Mouse (Mus musculus): ENCODE measurements around the gene Sparc. TPM values are rescaled to one million over a fixed set of nuclear protein-coding genes. Genes with fewer than 3 reads are reported as not detected.

The Sparc gene
- polyA plus RNA-seq, 1 experiment: 427 TPM

DNA sequence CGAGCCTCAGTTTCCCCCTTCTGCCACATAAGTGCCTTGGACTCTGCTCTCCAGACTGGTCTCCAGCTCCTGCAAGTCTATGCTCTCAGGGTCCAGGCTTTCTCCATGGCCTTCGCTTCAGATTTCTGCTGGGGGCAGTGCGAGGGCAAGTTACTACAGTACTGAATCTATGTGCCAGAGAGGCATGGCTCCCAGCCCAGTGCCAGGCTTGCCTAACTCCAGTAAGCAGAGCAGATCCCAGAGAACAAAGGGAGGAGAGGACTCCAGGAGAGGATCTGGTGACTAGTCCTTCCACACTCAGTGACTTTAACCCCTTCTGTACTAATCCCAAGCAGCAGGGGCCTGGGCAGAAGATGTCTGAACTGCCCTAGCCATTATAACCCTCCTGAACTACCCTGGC, 58.3 kb downstream of the Sparc start:
- H3K27ac ChIP-seq (ENCODE audit: insufficient read depth, low read length): no peak overlapping the region
- no peak for TF ChIP-seq CTCF (IDR thresholded peaks at IDR 0.05; ENCODE audit: extremely low read depth, insufficient read depth, insufficient read length, insufficient replicate concordance)
- no peak for TF ChIP-seq POLR2A (IDR thresholded peaks at IDR 0.05; ENCODE audit: low read depth, low read length)
- no peaks in the 10 kb centered on the region for H3K27me3 ChIP-seq (ENCODE audit: control insufficient read depth, insufficient read depth, low read length)
- 73% methylated on average over 3 of the region's 3 CpGs for WGBS
- no peaks in the 10 kb centered on the region for H3K36me3 ChIP-seq (ENCODE audit: control insufficient read depth, insufficient read depth, low read length)
- no peak overlapping the region for H3K4me3 ChIP-seq (ENCODE audit: extremely low read depth, insufficient read depth, insufficient read length)
- DNase-seq (ENCODE audit: low read depth in 1 of 2, low spot score in 2 of 2): no peak
- no peaks in the 10 kb centered on the region for H3K4me1 ChIP-seq (ENCODE audit: control insufficient read depth, insufficient read depth, insufficient read length)

DNA sequence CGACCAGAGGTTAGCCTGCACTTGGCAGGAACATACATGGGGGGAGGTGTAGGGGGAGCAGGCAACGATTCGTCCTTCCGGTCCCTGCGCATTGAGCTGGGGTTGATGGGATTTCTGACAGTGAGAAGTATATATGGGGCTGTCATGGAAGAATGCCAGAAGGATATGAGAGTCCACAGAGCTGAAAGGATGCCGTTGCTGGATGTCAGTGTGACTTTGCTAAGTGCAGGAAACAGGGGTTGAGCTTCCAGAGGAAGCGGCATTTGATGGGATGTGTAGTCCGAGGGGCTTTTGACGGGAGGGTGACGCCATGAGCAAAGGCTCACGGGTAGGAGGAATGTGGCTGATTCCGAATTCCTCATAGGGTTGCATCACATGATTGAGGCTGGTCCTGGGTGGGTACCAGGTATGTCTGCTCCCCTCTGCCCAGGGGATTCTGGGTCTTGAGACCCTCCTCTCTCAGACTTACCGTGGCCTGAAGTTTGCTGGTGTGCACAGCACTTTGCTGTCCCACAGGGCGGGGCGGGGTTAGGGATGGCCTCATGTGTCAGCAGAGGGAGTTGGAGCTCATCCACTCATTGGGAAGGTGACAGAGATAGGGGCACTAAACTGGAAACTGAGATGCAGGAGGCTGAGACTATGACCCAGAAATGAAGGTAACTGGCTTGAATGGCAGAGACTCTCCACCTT, 64.7 kb downstream of the Sparc start:
- H3K36me3 ChIP-seq (ENCODE audit: control insufficient read depth, insufficient read depth, low read length): no peaks in the 10 kb centered on the region
- no peaks in the 10 kb centered on the region for H3K4me1 ChIP-seq (ENCODE audit: control insufficient read depth, insufficient read depth, insufficient read length)
- no peak overlapping the region for H3K4me3 ChIP-seq (ENCODE audit: extremely low read depth, insufficient read depth, insufficient read length)
- H3K27ac ChIP-seq (ENCODE audit: insufficient read depth, low read length): no peak overlapping the region
- WGBS: 66% methylated on average over 15 of the region's 15 CpGs
- DNase-seq (ENCODE audit: low read depth in 1 of 2, low spot score in 2 of 2): no peak
- TF ChIP-seq POLR2A (IDR thresholded peaks at IDR 0.05; ENCODE audit: low read depth, low read length) (no peak), CTCF (IDR thresholded peaks at IDR 0.05; ENCODE audit: extremely low read depth, insufficient read depth, insufficient read length, insufficient replicate concordance) (no peak)
- no peaks in the 10 kb centered on the region for H3K27me3 ChIP-seq (ENCODE audit: control insufficient read depth, insufficient read depth, low read length)

GRCm38 (mm10) chr11:55356846-55357245, 66.1 kb downstream of the Sparc start:
- TF ChIP-seq CTCF (IDR thresholded peaks at IDR 0.05; ENCODE audit: extremely low read depth, insufficient read depth, insufficient read length, insufficient replicate concordance): no peak
- TF ChIP-seq POLR2A (IDR thresholded peaks at IDR 0.05; ENCODE audit: low read depth, low read length): no peak
- 96% methylated on average over 2 of the region's 2 CpGs for WGBS
- DNase-seq (ENCODE audit: low read depth in 1 of 2, low spot score in 2 of 2): no peak
- Histone ChIP-seq H3K36me3 (ENCODE audit: control insufficient read depth, insufficient read depth, low read length) (no peaks in the 10 kb centered on the region), H3K4me3 (ENCODE audit: extremely low read depth, insufficient read depth, insufficient read length) (no peak overlapping the region), H3K27me3 (ENCODE audit: control insufficient read depth, insufficient read depth, low read length) (no peaks in the 10 kb centered on the region), H3K4me1 (ENCODE audit: control insufficient read depth, insufficient read depth, insufficient read length) (no peaks in the 10 kb centered on the region), H3K27ac (ENCODE audit: insufficient read depth, low read length) (no peak overlapping the region)

Other genes starting within 250 kb of the Sparc start
- 10.2 and 12.8 TPM in 2 replicates for gene Slc36a2, start 238.1 kb downstream of the Sparc start, polyA plus RNA-seq (2012; rRNA removed)
- gene Slc36a1, start 218.8 kb downstream of the Sparc start, polyA plus RNA-seq (2012; rRNA removed): 25.7 and 26.0 TPM in 2 replicates
- gene Fat2, start 86.6 kb downstream of the Sparc start, polyA plus RNA-seq (2012; rRNA removed): 0.02 TPM in 2 replicates
- gene Atox1, start 38.1 kb upstream of the Sparc start, polyA plus RNA-seq (2012; rRNA removed): 237 and 367 TPM in 2 replicates
- 25.1 and 25.3 TPM in 2 replicates for gene G3bp1, start 46.5 kb upstream of the Sparc start, polyA plus RNA-seq (2012; rRNA removed)
- gene Glra1, start 185.0 kb upstream of the Sparc start, polyA plus RNA-seq (2012; rRNA removed): not detected in 2 replicates